Mouse (Mus musculus): ENCODE measurements at regions not wholly inside any gene's neighbourhood (a gene's known extent, or its start where the extent isn't known, plus 50 kb on each side); places are given as distances from the start of the nearest gene placed in this dataset.
"Not testable (repeated sequence)": the region's sequence is repeated elsewhere in the genome, so short reads cannot be mapped to it uniquely, and the experiment has no call there.

DNA sequence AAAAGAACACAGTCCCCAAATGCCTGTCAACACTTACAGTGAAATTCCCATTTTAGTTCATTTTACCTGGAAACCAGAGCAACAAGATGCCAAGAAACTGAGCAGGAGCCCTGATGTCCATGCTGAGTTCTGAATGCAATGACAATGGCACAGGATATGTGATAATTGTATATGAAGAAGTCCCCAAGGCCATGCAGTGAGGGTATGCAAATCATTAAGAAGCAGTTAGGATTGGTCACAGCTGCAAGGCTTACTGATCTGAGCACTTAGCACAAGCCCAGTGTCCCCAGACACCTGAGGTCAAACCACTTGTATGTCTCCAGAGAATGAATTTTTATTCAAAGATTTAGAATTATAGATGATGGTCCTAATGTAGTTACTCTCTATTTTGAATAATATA is 419.0 kb upstream of the Tacstd2 start:
- not testable (repeated sequence) for H3K4me1 ChIP-seq (ENCODE audit: insufficient read depth, low read depth, low read length); H3K27me3 ChIP-seq (replicated peaks; ENCODE audit: insufficient read depth, low read length); H3K36me3 ChIP-seq (ENCODE audit: insufficient read depth, low read length); ATAC-seq; H3K9ac ChIP-seq (replicated peaks; ENCODE audit: low read depth); H3K4me3 ChIP-seq (ENCODE audit: low read depth, low read length); DNase-seq (ENCODE audit: low spot score); H3K27ac ChIP-seq (ENCODE audit: low read length); H3K4me2 ChIP-seq (replicated peaks; ENCODE audit: low read depth, low read length); H3K9me3 ChIP-seq (ENCODE audit: low read length)

DNA sequence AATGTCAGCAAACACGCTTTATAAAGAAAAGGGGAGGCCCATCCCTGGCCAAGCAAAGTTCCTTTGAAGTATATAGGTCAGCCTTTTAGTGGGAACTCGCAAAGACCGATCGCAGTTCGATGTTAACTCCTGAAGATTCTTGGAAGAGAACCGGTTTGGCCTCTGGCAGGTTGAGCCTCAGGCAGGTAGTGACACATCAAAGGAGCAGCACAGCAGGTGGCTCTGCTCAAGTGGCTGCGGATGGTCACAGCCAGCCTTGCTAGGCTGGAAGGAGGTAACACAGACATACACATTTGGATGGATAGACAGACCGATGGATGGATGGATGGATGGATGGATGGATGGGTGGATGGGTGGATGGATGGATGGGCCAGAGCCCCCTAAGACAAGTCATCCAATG is 395.9 kb upstream of the Tacstd2 start:
- not testable (repeated sequence) for H3K27ac ChIP-seq (ENCODE audit: low read length); H3K4me2 ChIP-seq (replicated peaks; ENCODE audit: low read depth, low read length); DNase-seq (ENCODE audit: low spot score); H3K36me3 ChIP-seq (ENCODE audit: insufficient read depth, low read length); H3K9me3 ChIP-seq (ENCODE audit: low read length); H3K9ac ChIP-seq (replicated peaks; ENCODE audit: low read depth); H3K27me3 ChIP-seq (replicated peaks; ENCODE audit: insufficient read depth, low read length); H3K4me3 ChIP-seq (ENCODE audit: low read depth, low read length); ATAC-seq; H3K4me1 ChIP-seq (ENCODE audit: insufficient read depth, low read depth, low read length)
- 12% methylated on average over 8 of the region's 8 CpGs for WGBS

DNA sequence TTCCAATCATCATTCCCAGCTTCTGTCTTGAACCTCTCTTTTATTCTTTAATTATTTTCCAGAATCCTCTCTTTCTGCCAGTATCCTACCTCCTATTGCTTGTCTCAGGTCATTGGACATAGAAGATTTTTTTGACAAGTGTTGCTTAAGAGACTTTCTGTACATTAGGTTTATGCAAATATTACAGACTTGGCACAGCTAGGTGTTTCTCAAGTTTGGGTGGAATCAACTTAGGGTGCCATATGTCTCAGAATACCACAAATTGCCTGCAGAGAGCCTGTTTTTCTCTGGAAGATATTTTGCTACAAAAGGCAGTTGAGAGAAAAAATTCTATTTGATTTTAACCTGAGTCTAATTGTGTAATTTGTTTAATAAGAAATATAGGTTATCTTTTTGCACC is 386.9 kb upstream of the Tacstd2 start:
- no peak for DNase-seq (ENCODE audit: low spot score)
- Histone ChIP-seq H3K27me3 (replicated peaks; ENCODE audit: insufficient read depth, low read length) (no peaks in the 10 kb centered on the region), H3K9ac (replicated peaks; ENCODE audit: low read depth) (no peak overlapping the region), H3K4me1 (ENCODE audit: insufficient read depth, low read depth, low read length) (no peaks in the 10 kb centered on the region), H3K4me2 (replicated peaks; ENCODE audit: low read depth, low read length) (no peak overlapping the region), H3K27ac (ENCODE audit: low read length) (no peak overlapping the region), H3K36me3 (ENCODE audit: insufficient read depth, low read length) (no peaks in the 10 kb centered on the region), H3K4me3 (ENCODE audit: low read depth, low read length) (no peak overlapping the region), H3K9me3 (ENCODE audit: low read length) (no peaks in the 10 kb centered on the region)
- no peak for ATAC-seq
- no peak for TF ChIP-seq EP300 (IDR thresholded peaks at IDR 0.05)
- no peak for TF ChIP-seq CTCF (IDR thresholded peaks at IDR 0.05)

DNA sequence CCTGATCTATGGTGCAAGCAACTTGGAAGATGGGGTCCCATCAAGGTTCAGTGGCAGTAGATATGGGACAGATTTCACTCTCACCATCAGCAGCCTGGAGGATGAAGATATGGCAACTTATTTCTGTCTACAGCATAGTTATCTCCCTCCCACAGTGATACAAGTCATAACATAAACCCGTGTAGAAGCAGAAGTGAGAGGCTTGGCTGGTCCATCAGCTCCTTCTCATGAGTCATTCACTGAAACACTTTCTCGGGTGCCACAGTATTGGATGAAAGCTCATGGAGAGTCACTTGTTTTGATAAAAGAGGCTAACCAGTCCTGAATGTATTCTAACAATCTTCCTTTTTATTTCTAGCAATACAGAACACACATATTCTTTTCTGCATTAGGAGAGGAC is 378.3 kb upstream of the Tacstd2 start:
- H3K27me3 ChIP-seq (replicated peaks; ENCODE audit: insufficient read depth, low read length), result no peaks in the 10 kb centered on the region
- H3K9me3 ChIP-seq (ENCODE audit: low read length), result no peaks in the 10 kb centered on the region
- H3K4me1 ChIP-seq (ENCODE audit: insufficient read depth, low read depth, low read length), result no peaks in the 10 kb centered on the region
- H3K9ac ChIP-seq (replicated peaks; ENCODE audit: low read depth), result no peak overlapping the region
- 33% methylated on average over 2 of the region's 2 CpGs for WGBS
- DNase-seq (ENCODE audit: low spot score) (no peak), ATAC-seq (no peak)
- TF ChIP-seq EP300 (IDR thresholded peaks at IDR 0.05) (no peak), CTCF (IDR thresholded peaks at IDR 0.05) (no peak)
- H3K4me2 ChIP-seq (replicated peaks; ENCODE audit: low read depth, low read length), result no peak overlapping the region
- H3K36me3 ChIP-seq (ENCODE audit: insufficient read depth, low read length), result no peaks in the 10 kb centered on the region
- no peak overlapping the region for H3K4me3 ChIP-seq (ENCODE audit: low read depth, low read length)
- no peak overlapping the region for H3K27ac ChIP-seq (ENCODE audit: low read length)

DNA sequence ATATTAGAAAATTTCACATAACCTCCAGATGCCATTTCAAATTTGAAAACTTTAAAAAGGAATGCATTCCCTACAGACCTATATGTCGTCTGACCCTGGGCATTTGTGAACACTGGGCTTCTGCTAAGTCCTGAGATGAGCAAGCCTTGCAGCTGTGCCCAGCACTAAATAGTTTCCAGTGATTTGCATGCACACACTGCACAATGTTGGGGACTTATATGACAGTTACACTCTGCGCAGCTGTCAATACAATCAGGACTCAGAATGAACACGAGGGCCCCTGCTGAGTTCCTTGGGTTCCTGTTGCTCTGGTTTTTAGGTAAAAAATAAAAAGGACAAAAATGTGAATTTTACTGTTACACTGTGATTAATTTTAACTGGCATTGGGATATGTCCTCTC is 377.7 kb upstream of the Tacstd2 start:
- H3K36me3 ChIP-seq (ENCODE audit: insufficient read depth, low read length), result no peaks in the 10 kb centered on the region
- WGBS, result 81% methylated on average over 3 of the region's 3 CpGs
- H3K27ac ChIP-seq (ENCODE audit: low read length), result no peak overlapping the region
- no peak overlapping the region for H3K4me2 ChIP-seq (replicated peaks; ENCODE audit: low read depth, low read length)
- H3K9me3 ChIP-seq (ENCODE audit: low read length), result no peaks in the 10 kb centered on the region
- no peak for TF ChIP-seq CTCF (IDR thresholded peaks at IDR 0.05)
- TF ChIP-seq EP300 (IDR thresholded peaks at IDR 0.05), result no peak
- DNase-seq (ENCODE audit: low spot score) (no peak), ATAC-seq (no peak)
- H3K27me3 ChIP-seq (replicated peaks; ENCODE audit: insufficient read depth, low read length), result no peaks in the 10 kb centered on the region
- no peak overlapping the region for H3K9ac ChIP-seq (replicated peaks; ENCODE audit: low read depth)
- no peak overlapping the region for H3K4me3 ChIP-seq (ENCODE audit: low read depth, low read length)
- no peaks in the 10 kb centered on the region for H3K4me1 ChIP-seq (ENCODE audit: insufficient read depth, low read depth, low read length)

GRCm38 (mm10) chr6:67896495-67896894 is 360.9 kb upstream of the Tacstd2 start:
- no peaks in the 10 kb centered on the region for H3K9me3 ChIP-seq (ENCODE audit: low read length)
- WGBS, result 52% methylated on average over 3 of the region's 3 CpGs

DNA sequence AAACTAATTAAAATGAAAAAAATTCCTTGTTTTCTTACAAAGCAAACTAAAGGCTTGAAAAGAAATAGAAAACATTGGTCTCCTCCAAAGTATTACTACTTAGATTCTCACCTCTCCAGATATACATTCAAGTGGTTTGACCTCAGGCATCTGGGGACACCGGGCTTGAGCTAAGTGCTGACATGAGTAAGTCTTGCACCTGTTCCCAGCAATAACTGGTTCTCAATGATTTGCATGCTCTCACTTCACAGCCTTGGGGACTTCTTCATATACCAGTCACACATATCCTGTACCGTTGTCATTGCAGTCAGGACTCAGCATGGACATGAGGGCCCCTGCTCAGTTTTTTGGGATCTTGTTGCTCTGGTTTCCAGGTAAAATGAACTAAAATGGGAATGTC is 360.3 kb upstream of the Tacstd2 start:
- H3K4me1 ChIP-seq (ENCODE audit: insufficient read depth, low read depth, low read length), result no peaks in the 10 kb centered on the region
- H3K4me2 ChIP-seq (replicated peaks; ENCODE audit: low read depth, low read length), result no peak overlapping the region
- H3K4me3 ChIP-seq (ENCODE audit: low read depth, low read length), result no peak overlapping the region
- H3K9me3 ChIP-seq (ENCODE audit: low read length), result no peaks in the 10 kb centered on the region
- no peak overlapping the region for H3K27ac ChIP-seq (ENCODE audit: low read length)
- no peak overlapping the region for H3K9ac ChIP-seq (replicated peaks; ENCODE audit: low read depth)
- ATAC-seq (no peak), DNase-seq (ENCODE audit: low spot score) (no peak)
- H3K27me3 ChIP-seq (replicated peaks; ENCODE audit: insufficient read depth, low read length), result no peaks in the 10 kb centered on the region
- TF ChIP-seq CTCF (IDR thresholded peaks at IDR 0.05) (no peak), EP300 (IDR thresholded peaks at IDR 0.05) (no peak)
- no peaks in the 10 kb centered on the region for H3K36me3 ChIP-seq (ENCODE audit: insufficient read depth, low read length)
- 78% methylated on average over 2 of the region's 2 CpGs for WGBS

More at GRCm38 (mm10) chr6:67896495-67896894, 360.9 kb upstream of the Tacstd2 start:
- no peak overlapping the region for H3K27ac ChIP-seq (ENCODE audit: low read length)
- H3K4me2 ChIP-seq (replicated peaks; ENCODE audit: low read depth, low read length), result no peak overlapping the region
- TF ChIP-seq CTCF (IDR thresholded peaks at IDR 0.05) (no peak), EP300 (IDR thresholded peaks at IDR 0.05) (no peak)
- no peaks in the 10 kb centered on the region for H3K27me3 ChIP-seq (replicated peaks; ENCODE audit: insufficient read depth, low read length)
- no peaks in the 10 kb centered on the region for H3K4me1 ChIP-seq (ENCODE audit: insufficient read depth, low read depth, low read length)
- DNase-seq (ENCODE audit: low spot score), result no peak
- no peak overlapping the region for H3K4me3 ChIP-seq (ENCODE audit: low read depth, low read length)
- ATAC-seq, result no peak
- no peak overlapping the region for H3K9ac ChIP-seq (replicated peaks; ENCODE audit: low read depth)
- no peaks in the 10 kb centered on the region for H3K36me3 ChIP-seq (ENCODE audit: insufficient read depth, low read length)

Data from lung, postnatal 0 days (tissue).